Mouse (Mus musculus) MEL (cell line): Measurements from ENCODE around the gene Myg1.

ENCODE experiments used
- CTCF ChIP-seq, 3 experiments: IDR thresholded peaks in 2 of 3; conservative IDR thresholded peaks in 1 of 3; 2 replicates each; pipeline ENCODE4 v1.5.1; 2011 to 2012; ENCODE audit warnings: low read length in 3 of 3, low read depth in 2 of 3, mild to moderate bottlenecking in 2 of 3, improper control_type of control experiment in 1 of 3, inconsistent platforms in 1 of 3, mixed read lengths in 1 of 3, moderate library complexity in 1 of 3; ENCODE audit not compliant: control insufficient read depth in 1 of 3, insufficient read depth in 1 of 3, poor library complexity in 1 of 3, severe bottlenecking in 1 of 3
- E2F4 ChIP-seq: IDR thresholded peaks from 2 replicates; pipeline ENCODE4 v1.6.1; 2011; ENCODE audit warnings: low read depth, low read length, improper control_type of control experiment, borderline replicate concordance
- HCFC1 ChIP-seq: IDR thresholded peaks from 2 replicates; pipeline ENCODE4 v1.6.1; 2012; ENCODE audit warnings: low read depth, mild to moderate bottlenecking, inconsistent platforms, low read length, improper control_type of control experiment, moderate library complexity
- NRF1 ChIP-seq: IDR thresholded peaks from 2 replicates; pipeline ENCODE4 v1.6.1; 2014; ENCODE audit warnings: low read depth, mild to moderate bottlenecking, inconsistent platforms, low read length, improper control_type of control experiment, moderate library complexity; ENCODE audit not compliant: poor library complexity, insufficient read depth, severe bottlenecking
- POLR2A ChIP-seq, 2 experiments: IDR thresholded peaks; 2 replicates each; pipeline ENCODE4 v1.6.1; 2011 to 2012; ENCODE audit warnings: low read length in 2 of 2, mild to moderate bottlenecking in 2 of 2, control low read depth in 1 of 2, improper control_type of control experiment in 1 of 2, low read depth in 1 of 2, moderate library complexity in 1 of 2; ENCODE audit not compliant: control insufficient read depth in 1 of 2, insufficient read depth in 1 of 2, poor library complexity in 1 of 2
- RAD21 ChIP-seq: IDR thresholded peaks from 2 replicates; pipeline ENCODE4 v1.6.1; 2011; ENCODE audit warnings: mild to moderate bottlenecking, low read depth, low read length, improper control_type of control experiment

GRCm38 (mm10) chr15:102324654-102325473, 6.6 kb upstream of the Myg1 start:
- TF ChIP-seq NRF1 (no peak), HCFC1 (no peak), RAD21 (no peak), CTCF (IDR thresholded peaks at IDR 0.05 in 2 of 3, conservative IDR thresholded peaks at IDR 0.05 in 1 of 3; ENCODE audit: control insufficient read depth in 1 of 3, insufficient read depth in 1 of 3, low read depth in 2 of 3, low read length in 3 of 3, poor library complexity in 1 of 3, severe bottlenecking in 1 of 3) (peak in 1 of 3 experiments; percentile 4; a peak in 1 of 6 replicates), POLR2A (IDR thresholded peaks at IDR 0.05; ENCODE audit: control insufficient read depth in 1 of 2, insufficient read depth in 1 of 2, low read depth in 1 of 2, low read length in 2 of 2, poor library complexity in 1 of 2) (no peak), E2F4 (no peak)
